Mouse (Mus musculus): ENCODE results near the gene Ang6. TPM values are rescaled to one million over a fixed set of nuclear protein-coding genes. Genes with fewer than 3 reads are reported as not detected.
"Not testable (repeated sequence)": the region's sequence is repeated elsewhere in the genome, so short reads cannot be mapped to it uniquely, and the experiment has no call there.

The Ang6 gene
- not detected for total RNA-seq (2021)
- long read RNA-seq, experiment 1: 0 reads
- long read RNA-seq, experiment 2: 0 reads

- DNase-seq: no peak
- intact Hi-C loops (cut with DNase I; ENCODE audit: low total_unique reads): no loop called here
Observed at GRCm38 (mm10) chr14:44002169-44002568, at the start of gene Ang6. Gene Ang6, minus strand, starts transcription at chr14:44002269.

GRCm38 (mm10) chr14:44046567-44046966 lies 44.5 kb upstream of the Ang6 start:
- DNase-seq; intact Hi-C loops (cut with DNase I; ENCODE audit: low total_unique reads): not testable (repeated sequence)

- intact Hi-C loops (cut with DNase I; ENCODE audit: low total_unique reads); DNase-seq: not testable (repeated sequence)
Observed at GRCm38 (mm10) chr14:44031828-44032227, 29.8 kb upstream of the Ang6 start.

GRCm38 (mm10) chr14:44009686-44010085 lies 7.6 kb upstream of the Ang6 start:
- intact Hi-C loops (cut with DNase I; ENCODE audit: low total_unique reads); DNase-seq: not testable (repeated sequence)

GRCm38 (mm10) chr14:44008021-44008420 lies 6.0 kb upstream of the Ang6 start:
- intact Hi-C loops (cut with DNase I; ENCODE audit: low total_unique reads); DNase-seq: not testable (repeated sequence)

- intact Hi-C loops (cut with DNase I; ENCODE audit: low total_unique reads): no loop called here
Observed at GRCm38 (mm10) chr14:44001600-44001999, 469 bp downstream of the Ang6 start.

GRCm38 (mm10) chr14:43998455-43999000 lies 3.5 kb downstream of the Ang6 start:
- DNase-seq; intact Hi-C loops (cut with DNase I; ENCODE audit: low total_unique reads): not testable (repeated sequence)

More at GRCm38 (mm10) chr14:44001600-44001999, 469 bp downstream of the Ang6 start:
- DNase-seq: no peak

- intact Hi-C loops (cut with DNase I; ENCODE audit: low total_unique reads): not testable (repeated sequence)
- peak; percentile 48 for DNase-seq
Observed at GRCm38 (mm10) chr14:43987404-43987803, 14.7 kb downstream of the Ang6 start.

GRCm38 (mm10) chr14:43986147-43986546 lies 15.9 kb downstream of the Ang6 start:
- DNase-seq: no peak
- intact Hi-C loops (cut with DNase I; ENCODE audit: low total_unique reads): no loop called here

GRCm38 (mm10) chr14:43983897-43984296 lies 18.2 kb downstream of the Ang6 start:
- peak; percentile 40 for DNase-seq
- intact Hi-C loops (cut with DNase I; ENCODE audit: low total_unique reads): no loop called here

GRCm38 (mm10) chr14:43983454-43983853 lies 18.6 kb downstream of the Ang6 start:
- intact Hi-C loops (cut with DNase I; ENCODE audit: low total_unique reads): no loop called here
- no peak for DNase-seq

GRCm38 (mm10) chr14:43956769-43957168 lies 45.3 kb downstream of the Ang6 start, which contains the start of gene Ang5:
Gene Ang5, plus strand, starts transcription at chr14:43957069.
- intact Hi-C loops (cut with DNase I; ENCODE audit: low total_unique reads); DNase-seq: not testable (repeated sequence)

GRCm38 (mm10) chr14:43955074-43955473 lies 47.0 kb downstream of the Ang6 start:
- DNase-seq; intact Hi-C loops (cut with DNase I; ENCODE audit: low total_unique reads): not testable (repeated sequence)

GRCm38 (mm10) chr14:43953382-43953781 lies 48.7 kb downstream of the Ang6 start:
- DNase-seq; intact Hi-C loops (cut with DNase I; ENCODE audit: low total_unique reads): not testable (repeated sequence)

Other genes starting within 250 kb of the Ang6 start
- not detected for gene Gm8180, start 217.5 kb downstream of the Ang6 start, total RNA-seq (2021)
- gene Ear1, start 126.8 kb downstream of the Ang6 start, total RNA-seq (2021): not detected
- not detected for gene Ear10, start 78.7 kb downstream of the Ang6 start, total RNA-seq (2021)
- gene Gm8113, start 76.9 kb downstream of the Ang6 start, total RNA-seq (2021): under 1 TPM; 0.12 to 0.18 TPM
- not detected for gene Ang5, start 45.2 kb downstream of the Ang6 start, total RNA-seq (2021)
- under 1 TPM; 0.72 to 1.00 TPM for gene Ear2, start 100.4 kb upstream of the Ang6 start, total RNA-seq (2021)
- gene Gm3327, start 121.6 kb upstream of the Ang6 start, total RNA-seq (2021): not detected
- gene Gm8212, start 195.4 kb upstream of the Ang6 start, total RNA-seq (2021): not detected
- gene 4930503E14Rik, start 211.0 kb upstream of the Ang6 start, total RNA-seq (2021): not detected

All from gastrocnemius, postnatal 14 days (tissue).